Mouse (Mus musculus): Measurements from ENCODE around the gene Hspbap1. TPM values are rescaled to one million over a fixed set of nuclear protein-coding genes. Genes with fewer than 3 reads are reported as not detected.

The Hspbap1 gene
- polyA plus RNA-seq, 1 experiment from 2014 or later: 24.7 TPM

GRCm38 (mm10) chr16:35768785-35769642, 1.2 kb upstream of the Hspbap1 start, which contains the start of gene Dirc2:
TSS of gene Dirc2 (minus strand) at chr16:35769356.
- ATAC-seq (ENCODE audit: low FRiP score): peak; percentile 87
- peaks cover 5% of the 10 kb centered on the region for H3K4me1 ChIP-seq (replicated peaks; ENCODE audit: control insufficient read depth, insufficient read depth, low read length)
- peak within 1 kb of the TSS; percentile 70 for H3K27ac ChIP-seq (ENCODE audit: low read depth, low read length)

GRCm38 (mm10) chr16:35771141-35771540, 966 bp downstream of the Hspbap1 start:
- Histone ChIP-seq H3K4me2 (replicated peaks; ENCODE audit: low read depth, low read length) (peak overlapping the region; percentile 86), H3K36me3 (ENCODE audit: control insufficient read depth, insufficient read depth, low read length) (no peaks in the 10 kb centered on the region), H3K9me3 (ENCODE audit: control insufficient read depth, low read length) (no peaks in the 10 kb centered on the region), H3K27ac (ENCODE audit: low read depth, low read length) (no peak overlapping the region), H3K9ac (ENCODE audit: low read depth, low read length) (no peak overlapping the region), H3K4me1 (replicated peaks; ENCODE audit: control insufficient read depth, insufficient read depth, low read length) (peaks cover 5% of the 10 kb centered on the region), H3K4me3 (ENCODE audit: low read depth, low read length) (peak overlapping the region; percentile 81), H3K27me3 (ENCODE audit: control insufficient read depth, insufficient read depth, low read length) (no peaks in the 10 kb centered on the region)
- DNase-seq (ENCODE audit: low spot score) (no peak), ATAC-seq (ENCODE audit: low FRiP score) (no peak)
- WGBS: 17% methylated on average over 8 of the region's 8 CpGs

More at GRCm38 (mm10) chr16:35768785-35769642, 1.2 kb upstream of the Hspbap1 start, which contains the start of gene Dirc2:
- H3K4me2 ChIP-seq (replicated peaks; ENCODE audit: low read depth, low read length): peak within 1 kb of the TSS; percentile 86
- peak; percentile 85 for DNase-seq (ENCODE audit: low spot score)
- H3K36me3 ChIP-seq (ENCODE audit: control insufficient read depth, insufficient read depth, low read length): no peaks in the 10 kb centered on the region
- peak within 1 kb of the TSS; percentile 94 for H3K9ac ChIP-seq (ENCODE audit: low read depth, low read length)
- peak within 1 kb of the TSS; percentile 81 for H3K4me3 ChIP-seq (ENCODE audit: low read depth, low read length)
- no peaks in the 10 kb centered on the region for H3K9me3 ChIP-seq (ENCODE audit: control insufficient read depth, low read length)
- WGBS: under 1% methylated on average over 49 of the region's 78 CpGs
- no peaks in the 10 kb centered on the region for H3K27me3 ChIP-seq (ENCODE audit: control insufficient read depth, insufficient read depth, low read length)

- ATAC-seq (ENCODE audit: low FRiP score): no peak
- no peaks in the 10 kb centered on the region for H3K27me3 ChIP-seq (ENCODE audit: control insufficient read depth, insufficient read depth, low read length)
- H3K4me3 ChIP-seq (ENCODE audit: low read depth, low read length): no peak overlapping the region
Observed at GRCm38 (mm10) chr16:35771606-35772005, 1.4 kb downstream of the Hspbap1 start.

GRCm38 (mm10) chr16:35772598-35772997, 2.4 kb downstream of the Hspbap1 start:
- no peaks in the 10 kb centered on the region for H3K27me3 ChIP-seq (ENCODE audit: control insufficient read depth, insufficient read depth, low read length)
- DNase-seq (ENCODE audit: low spot score) (no peak), ATAC-seq (ENCODE audit: low FRiP score) (no peak)
- no peak overlapping the region for H3K27ac ChIP-seq (ENCODE audit: low read depth, low read length)
- H3K4me3 ChIP-seq (ENCODE audit: low read depth, low read length): no peak overlapping the region
- WGBS: 87% methylated on average over 5 of the region's 5 CpGs
- H3K36me3 ChIP-seq (ENCODE audit: control insufficient read depth, insufficient read depth, low read length): no peaks in the 10 kb centered on the region
- no peaks in the 10 kb centered on the region for H3K9me3 ChIP-seq (ENCODE audit: control insufficient read depth, low read length)
- no peak overlapping the region for H3K9ac ChIP-seq (ENCODE audit: low read depth, low read length)
- H3K4me1 ChIP-seq (replicated peaks; ENCODE audit: control insufficient read depth, insufficient read depth, low read length): peaks cover 5% of the 10 kb centered on the region
- no peak overlapping the region for H3K4me2 ChIP-seq (replicated peaks; ENCODE audit: low read depth, low read length)

More at GRCm38 (mm10) chr16:35771606-35772005, 1.4 kb downstream of the Hspbap1 start:
- H3K36me3 ChIP-seq (ENCODE audit: control insufficient read depth, insufficient read depth, low read length): no peaks in the 10 kb centered on the region
- H3K9ac ChIP-seq (ENCODE audit: low read depth, low read length): no peak overlapping the region
- 85% methylated on average over 5 of the region's 5 CpGs for WGBS
- no peak overlapping the region for H3K4me2 ChIP-seq (replicated peaks; ENCODE audit: low read depth, low read length)
- no peak overlapping the region for H3K27ac ChIP-seq (ENCODE audit: low read depth, low read length)
- DNase-seq (ENCODE audit: low spot score): no peak
- peaks cover 5% of the 10 kb centered on the region for H3K4me1 ChIP-seq (replicated peaks; ENCODE audit: control insufficient read depth, insufficient read depth, low read length)
- no peaks in the 10 kb centered on the region for H3K9me3 ChIP-seq (ENCODE audit: control insufficient read depth, low read length)

GRCm38 (mm10) chr16:35775835-35776234, 5.7 kb downstream of the Hspbap1 start:
- WGBS: 91% methylated on average over 1 of the region's 1 CpGs
- Histone ChIP-seq H3K4me3 (ENCODE audit: low read depth, low read length) (no peak overlapping the region), H3K4me1 (replicated peaks; ENCODE audit: control insufficient read depth, insufficient read depth, low read length) (peaks cover 3% of the 10 kb centered on the region), H3K4me2 (replicated peaks; ENCODE audit: low read depth, low read length) (no peak overlapping the region), H3K9ac (ENCODE audit: low read depth, low read length) (no peak overlapping the region), H3K9me3 (ENCODE audit: control insufficient read depth, low read length) (no peaks in the 10 kb centered on the region), H3K36me3 (ENCODE audit: control insufficient read depth, insufficient read depth, low read length) (no peaks in the 10 kb centered on the region), H3K27me3 (ENCODE audit: control insufficient read depth, insufficient read depth, low read length) (no peaks in the 10 kb centered on the region), H3K27ac (ENCODE audit: low read depth, low read length) (no peak overlapping the region)
- DNase-seq (ENCODE audit: low spot score) (no peak), ATAC-seq (ENCODE audit: low FRiP score) (no peak)

- H3K9me3 ChIP-seq (ENCODE audit: control insufficient read depth, low read length): no peaks in the 10 kb centered on the region
- ATAC-seq (ENCODE audit: low FRiP score) (no peak), DNase-seq (ENCODE audit: low spot score) (no peak)
- H3K4me1 ChIP-seq (replicated peaks; ENCODE audit: control insufficient read depth, insufficient read depth, low read length): no peaks in the 10 kb centered on the region
- no peaks in the 10 kb centered on the region for H3K36me3 ChIP-seq (ENCODE audit: control insufficient read depth, insufficient read depth, low read length)
- no peak overlapping the region for H3K27ac ChIP-seq (ENCODE audit: low read depth, low read length)
- no peak overlapping the region for H3K9ac ChIP-seq (ENCODE audit: low read depth, low read length)
- WGBS: 90% methylated on average over 7 of the region's 7 CpGs
- H3K4me2 ChIP-seq (replicated peaks; ENCODE audit: low read depth, low read length): no peak overlapping the region
- no peaks in the 10 kb centered on the region for H3K27me3 ChIP-seq (ENCODE audit: control insufficient read depth, insufficient read depth, low read length)
- H3K4me3 ChIP-seq (ENCODE audit: low read depth, low read length): no peak overlapping the region
Observed at GRCm38 (mm10) chr16:35776737-35777136, 6.6 kb downstream of the Hspbap1 start.

GRCm38 (mm10) chr16:35777768-35778167, 7.6 kb downstream of the Hspbap1 start:
- no peak for DNase-seq (ENCODE audit: low spot score)
- no peak overlapping the region for H3K9ac ChIP-seq (ENCODE audit: low read depth, low read length)
- H3K4me2 ChIP-seq (replicated peaks; ENCODE audit: low read depth, low read length): no peak overlapping the region
- no peak overlapping the region for H3K27ac ChIP-seq (ENCODE audit: low read depth, low read length)
- H3K36me3 ChIP-seq (ENCODE audit: control insufficient read depth, insufficient read depth, low read length): no peaks in the 10 kb centered on the region
- no peaks in the 10 kb centered on the region for H3K9me3 ChIP-seq (ENCODE audit: control insufficient read depth, low read length)
- no peaks in the 10 kb centered on the region for H3K4me1 ChIP-seq (replicated peaks; ENCODE audit: control insufficient read depth, insufficient read depth, low read length)
- no peak overlapping the region for H3K4me3 ChIP-seq (ENCODE audit: low read depth, low read length)
- ATAC-seq (ENCODE audit: low FRiP score): no peak
- H3K27me3 ChIP-seq (ENCODE audit: control insufficient read depth, insufficient read depth, low read length): no peaks in the 10 kb centered on the region
- WGBS: 98% methylated on average over 4 of the region's 4 CpGs

GRCm38 (mm10) chr16:35779681-35780080, 9.5 kb downstream of the Hspbap1 start:
- Histone ChIP-seq H3K9me3 (ENCODE audit: control insufficient read depth, low read length) (no peaks in the 10 kb centered on the region), H3K27ac (ENCODE audit: low read depth, low read length) (no peak overlapping the region), H3K36me3 (ENCODE audit: control insufficient read depth, insufficient read depth, low read length) (no peaks in the 10 kb centered on the region), H3K4me3 (ENCODE audit: low read depth, low read length) (no peak overlapping the region), H3K9ac (ENCODE audit: low read depth, low read length) (no peak overlapping the region), H3K4me1 (replicated peaks; ENCODE audit: control insufficient read depth, insufficient read depth, low read length) (no peaks in the 10 kb centered on the region), H3K27me3 (ENCODE audit: control insufficient read depth, insufficient read depth, low read length) (no peaks in the 10 kb centered on the region), H3K4me2 (replicated peaks; ENCODE audit: low read depth, low read length) (no peak overlapping the region)
- ATAC-seq (ENCODE audit: low FRiP score) (no peak), DNase-seq (ENCODE audit: low spot score) (no peak)
- WGBS: 87% methylated on average over 7 of the region's 7 CpGs

GRCm38 (mm10) chr16:35781096-35781495, 10.9 kb downstream of the Hspbap1 start:
- no peak for DNase-seq (ENCODE audit: low spot score)
- no peak overlapping the region for H3K9ac ChIP-seq (ENCODE audit: low read depth, low read length)
- no peak overlapping the region for H3K27ac ChIP-seq (ENCODE audit: low read depth, low read length)
- no peak overlapping the region for H3K4me3 ChIP-seq (ENCODE audit: low read depth, low read length)
- no peak overlapping the region for H3K4me2 ChIP-seq (replicated peaks; ENCODE audit: low read depth, low read length)
- H3K9me3 ChIP-seq (ENCODE audit: control insufficient read depth, low read length): no peaks in the 10 kb centered on the region
- H3K4me1 ChIP-seq (replicated peaks; ENCODE audit: control insufficient read depth, insufficient read depth, low read length): no peaks in the 10 kb centered on the region
- H3K27me3 ChIP-seq (ENCODE audit: control insufficient read depth, insufficient read depth, low read length): no peaks in the 10 kb centered on the region
- 92% methylated on average over 9 of the region's 9 CpGs for whole genome bisulfite sequencing
- H3K36me3 ChIP-seq (ENCODE audit: control insufficient read depth, insufficient read depth, low read length): no peaks in the 10 kb centered on the region
- no peak for ATAC-seq (ENCODE audit: low FRiP score)
